Mouse (Mus musculus) mesoderm, embryonic 11.5 days (tissue): ENCODE results near the gene Mroh2a.

Experiments used
- DNase-seq: peaks from one replicate; pipeline ENCODE4 v3.0.0-alpha.2; 2012; ENCODE audit warnings: low read depth, low spot score

Gene Mroh2a

DNA sequence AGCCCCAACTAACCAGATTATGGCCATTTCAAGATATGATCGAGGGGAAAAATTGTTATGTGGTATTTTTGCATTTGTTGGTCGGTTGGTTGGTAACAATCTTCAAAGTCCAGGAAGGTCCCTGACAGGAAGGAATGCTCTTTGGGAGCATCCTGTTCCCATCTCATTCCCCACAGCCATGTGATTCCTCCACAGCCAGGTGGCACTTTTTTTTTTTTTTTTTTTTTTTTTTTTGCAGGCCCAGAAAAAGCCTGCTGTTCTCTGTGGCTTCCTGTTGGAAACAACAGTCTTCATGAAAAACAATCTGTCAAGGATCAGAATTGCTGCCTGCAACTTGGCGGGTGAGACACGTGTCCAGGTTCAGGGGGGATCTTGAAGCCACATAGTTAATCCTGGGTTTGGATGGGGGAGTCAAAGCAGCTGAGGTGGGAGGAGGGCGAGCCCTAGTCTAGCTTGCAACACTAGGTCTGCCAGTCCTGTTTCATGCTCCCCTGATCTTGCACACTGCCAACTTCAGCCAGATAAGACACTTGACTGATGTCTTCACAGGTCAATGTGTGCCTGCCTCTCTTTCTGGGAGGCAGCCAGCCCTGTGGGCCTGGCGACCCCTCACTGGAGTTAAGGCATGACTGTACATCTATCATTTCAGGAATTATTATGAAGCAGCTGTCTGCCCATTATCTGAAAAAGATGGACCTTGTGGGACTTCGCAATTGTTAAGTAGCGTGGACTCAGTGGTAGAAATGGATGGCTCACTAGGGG lies 32.3 kb downstream of the Mroh2a start:
- DNase-seq: peak; percentile 44

DNA sequence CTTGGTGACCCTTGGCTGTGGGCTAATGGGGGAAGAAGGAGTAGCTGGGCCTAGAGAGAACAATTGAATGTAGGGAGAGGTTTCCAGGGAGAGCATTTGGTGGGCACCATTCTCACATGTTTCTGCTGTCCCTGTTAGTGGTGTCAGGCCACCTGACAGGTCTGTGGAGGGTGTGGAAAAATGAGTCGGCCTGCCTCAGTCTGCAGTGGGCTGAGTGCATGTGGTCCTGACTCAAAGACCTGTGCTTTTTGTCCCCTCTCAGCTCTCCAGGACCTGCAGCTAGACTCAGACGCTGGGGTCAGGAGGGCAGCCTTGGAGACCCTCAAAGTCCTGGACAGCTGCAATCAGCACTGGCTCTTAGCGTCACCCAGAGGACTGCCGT lies 32.8 kb downstream of the Mroh2a start:
- DNase-seq: no peak

DNA sequence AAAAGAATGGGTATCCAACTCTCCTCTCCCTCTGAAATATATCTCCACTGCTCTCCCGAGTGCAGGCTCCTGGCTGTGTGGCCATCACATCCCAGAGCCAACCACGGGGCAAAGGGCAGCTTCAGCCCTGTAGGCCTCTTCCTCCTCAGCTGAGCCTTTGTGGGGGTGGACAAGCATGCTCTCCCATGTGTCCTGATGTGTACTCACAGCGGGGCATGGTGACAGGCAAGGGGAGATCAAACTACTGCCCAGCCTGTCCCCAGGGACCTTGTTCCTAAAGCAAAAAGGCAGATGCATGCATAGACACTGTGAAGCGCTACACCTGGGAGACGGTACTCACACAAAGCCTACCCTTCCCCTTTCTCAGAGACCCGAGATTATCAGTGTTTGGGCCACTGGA lies 33.3 kb downstream of the Mroh2a start:
- no peak for DNase-seq

DNA sequence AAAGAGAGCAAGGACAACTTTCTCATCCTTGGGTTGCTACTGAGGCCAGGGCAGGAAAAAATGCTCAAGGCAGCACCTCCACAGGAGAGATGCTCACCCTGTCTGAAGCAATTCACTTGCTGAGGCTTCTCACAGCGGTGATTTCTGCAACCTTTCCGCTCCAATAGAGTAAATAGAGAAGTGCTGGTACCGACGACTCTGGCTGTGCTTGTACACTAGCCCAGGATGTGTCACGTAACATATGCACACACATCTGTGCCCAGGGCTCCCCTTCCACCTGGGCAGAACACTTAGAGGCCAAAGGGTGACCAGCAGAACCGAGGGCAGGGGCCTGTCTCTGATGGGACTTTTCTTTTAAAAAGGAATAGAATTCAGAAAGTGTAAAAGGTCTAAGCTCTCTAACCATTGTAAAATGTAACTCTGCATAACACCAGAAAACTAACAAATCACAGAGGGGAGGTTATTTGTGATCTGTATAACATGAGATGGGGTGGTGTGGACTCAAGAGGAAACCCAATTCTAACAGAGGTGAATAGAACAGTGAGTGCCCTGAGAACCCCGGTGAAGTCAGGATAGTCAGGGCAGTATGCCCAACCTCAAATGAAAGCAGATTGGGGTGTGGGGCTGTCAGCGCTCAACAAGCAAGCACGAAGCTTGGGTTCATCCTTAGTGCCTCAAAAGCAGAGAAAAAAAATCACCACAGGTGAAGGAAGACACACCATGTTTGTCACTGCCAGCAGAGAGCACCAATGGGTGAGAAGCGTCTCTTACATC lies 34.0 kb downstream of the Mroh2a start:
- no peak for DNase-seq

DNA sequence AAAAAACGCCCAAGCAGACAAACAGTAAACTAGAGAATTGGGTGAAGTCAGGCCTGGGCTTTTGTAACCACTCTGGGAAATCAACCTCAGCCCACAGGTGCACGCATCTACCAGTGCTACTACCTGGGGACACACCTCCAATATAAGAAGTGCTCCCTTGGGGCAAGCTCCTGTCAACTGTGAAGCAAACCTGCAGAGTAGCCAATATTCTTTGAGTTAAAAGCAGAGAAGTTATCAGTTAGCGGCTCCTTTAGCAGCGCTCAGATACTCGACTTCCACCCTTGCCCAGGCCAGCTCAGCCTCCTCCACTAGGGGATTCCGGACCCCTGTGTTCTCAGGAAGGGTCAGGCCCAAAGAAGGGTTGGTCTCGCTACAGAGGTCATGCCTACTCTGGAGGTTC lies 34.9 kb downstream of the Mroh2a start:
- DNase-seq: no peak

DNA sequence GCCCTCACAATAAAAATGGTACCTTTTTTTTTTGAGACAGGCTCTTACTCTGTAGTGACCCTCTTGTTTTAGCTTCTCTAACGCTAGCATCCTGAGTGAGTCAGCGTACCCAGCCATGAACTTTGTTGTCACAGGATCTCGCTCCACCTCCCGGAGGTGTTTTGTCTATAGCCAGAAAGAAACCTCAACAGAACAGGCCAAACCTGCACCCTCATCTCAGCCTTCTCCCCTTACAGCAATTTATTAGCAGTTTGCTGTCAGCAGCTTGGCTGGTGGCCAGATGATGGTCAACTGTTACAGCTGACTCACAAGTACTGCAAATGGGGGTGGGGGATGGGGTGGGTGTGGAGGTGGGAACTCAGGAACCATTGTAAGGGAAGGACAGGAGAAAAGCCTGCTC lies 35.5 kb downstream of the Mroh2a start:
- peak; percentile 52 for DNase-seq

DNA sequence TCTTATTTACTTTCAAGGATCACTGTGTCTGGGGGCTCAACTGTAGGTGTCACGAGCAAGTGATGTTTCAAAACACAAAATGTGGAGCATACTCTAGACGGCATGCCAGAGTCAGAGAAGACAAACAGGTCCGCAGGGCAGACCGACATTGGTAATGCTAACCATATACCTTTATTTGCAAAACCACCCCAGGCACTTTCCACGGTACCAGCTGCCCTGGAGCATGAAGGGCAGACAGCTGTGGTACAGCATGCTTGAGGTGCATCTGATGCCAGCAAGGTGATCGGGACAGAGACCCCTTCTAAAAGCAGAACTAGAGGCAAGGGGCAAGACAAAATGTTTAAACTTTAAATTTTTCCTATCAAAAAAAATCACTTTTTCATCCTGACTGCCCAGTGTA lies 36.2 kb downstream of the Mroh2a start:
- no peak for DNase-seq

GRCm38 (mm10) chr1:88263778-88264177 lies 37.0 kb downstream of the Mroh2a start:
- DNase-seq: no peak

DNA sequence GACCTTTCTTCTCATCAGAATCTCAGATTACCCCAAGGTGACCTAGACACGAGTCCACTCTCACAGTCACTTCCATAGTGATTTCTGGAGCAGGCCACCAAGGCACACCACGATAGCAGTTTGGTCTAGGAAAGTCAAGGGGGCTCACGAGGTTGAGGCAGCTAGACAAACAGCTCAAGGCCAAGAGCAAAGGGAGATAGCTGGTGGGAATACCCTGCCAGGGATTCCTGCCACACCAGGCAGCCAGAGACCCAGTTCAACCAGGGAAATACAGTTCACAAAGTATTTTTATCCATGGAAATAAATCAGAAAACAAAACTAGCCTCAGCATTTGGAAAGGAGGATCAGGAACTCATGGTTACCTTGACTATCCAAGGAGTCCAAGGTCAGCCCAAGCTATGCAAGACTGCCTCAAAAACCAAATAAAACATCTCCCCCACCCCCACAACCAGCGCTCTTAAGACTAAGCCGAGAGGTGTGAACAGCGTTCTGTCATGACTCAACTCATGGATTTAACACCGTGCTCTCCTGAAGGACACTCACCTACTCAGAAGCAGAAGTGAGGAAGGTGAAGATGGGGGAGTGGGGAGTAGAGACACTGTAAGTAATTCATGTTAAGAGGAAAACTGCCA lies 37.6 kb downstream of the Mroh2a start:
- DNase-seq: no peak

- DNase-seq: no peak
Observed at GRCm38 (mm10) chr1:88264869-88265240, 38.1 kb downstream of the Mroh2a start.

DNA sequence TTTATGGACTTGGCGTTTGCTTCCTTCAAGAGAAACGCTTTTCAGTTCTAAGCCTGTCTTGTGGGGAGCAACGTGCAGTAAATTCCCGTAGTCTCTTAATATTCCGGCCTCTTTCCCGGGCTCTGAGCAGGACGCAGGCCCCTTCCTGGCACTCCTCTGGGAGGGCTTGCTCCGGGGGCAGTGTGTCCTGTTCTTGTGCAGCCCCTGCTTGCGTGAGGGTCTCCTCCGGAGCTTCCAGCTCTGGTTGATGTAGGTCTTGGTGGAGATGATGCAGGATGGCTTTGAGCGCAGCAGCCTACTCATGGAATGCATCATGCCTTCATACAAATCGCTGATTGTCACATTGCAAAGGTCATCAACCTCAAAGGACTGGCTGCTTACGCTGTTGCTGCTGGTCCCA lies 39.3 kb downstream of the Mroh2a start:
- DNase-seq: no peak

GRCm38 (mm10) chr1:88267489-88267888 lies 40.7 kb downstream of the Mroh2a start:
- no peak for DNase-seq

- no peak for DNase-seq
Observed at GRCm38 (mm10) chr1:88268070-88268469, 41.3 kb downstream of the Mroh2a start.

GRCm38 (mm10) chr1:88269539-88270309 lies 42.9 kb downstream of the Mroh2a start:
- DNase-seq: no peak

DNA sequence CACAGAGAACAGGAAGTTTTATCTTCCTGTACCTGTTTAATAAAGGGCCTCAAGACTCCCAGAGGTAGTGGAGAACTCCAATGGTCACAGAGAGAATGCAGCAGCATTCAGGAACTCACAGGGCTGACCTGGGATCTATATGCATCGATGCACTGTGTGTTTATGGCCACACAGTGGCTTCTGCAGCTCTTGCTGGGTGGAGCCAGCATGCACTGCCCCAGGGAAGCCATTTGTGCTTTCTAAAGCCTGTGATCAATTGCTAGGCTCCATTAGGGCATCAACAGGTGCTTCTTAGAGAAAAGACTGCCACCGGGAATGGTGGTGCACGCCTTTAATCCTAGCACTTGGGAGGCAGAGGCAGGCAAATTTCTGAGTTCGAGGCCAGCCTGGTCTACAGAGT lies 46.1 kb downstream of the Mroh2a start:
- DNase-seq: no peak

GRCm38 (mm10) chr1:88273326-88273725 lies 46.5 kb downstream of the Mroh2a start:
- no peak for DNase-seq

- DNase-seq: no peak
Observed at GRCm38 (mm10) chr1:88273832-88274231, 47.0 kb downstream of the Mroh2a start.

DNA sequence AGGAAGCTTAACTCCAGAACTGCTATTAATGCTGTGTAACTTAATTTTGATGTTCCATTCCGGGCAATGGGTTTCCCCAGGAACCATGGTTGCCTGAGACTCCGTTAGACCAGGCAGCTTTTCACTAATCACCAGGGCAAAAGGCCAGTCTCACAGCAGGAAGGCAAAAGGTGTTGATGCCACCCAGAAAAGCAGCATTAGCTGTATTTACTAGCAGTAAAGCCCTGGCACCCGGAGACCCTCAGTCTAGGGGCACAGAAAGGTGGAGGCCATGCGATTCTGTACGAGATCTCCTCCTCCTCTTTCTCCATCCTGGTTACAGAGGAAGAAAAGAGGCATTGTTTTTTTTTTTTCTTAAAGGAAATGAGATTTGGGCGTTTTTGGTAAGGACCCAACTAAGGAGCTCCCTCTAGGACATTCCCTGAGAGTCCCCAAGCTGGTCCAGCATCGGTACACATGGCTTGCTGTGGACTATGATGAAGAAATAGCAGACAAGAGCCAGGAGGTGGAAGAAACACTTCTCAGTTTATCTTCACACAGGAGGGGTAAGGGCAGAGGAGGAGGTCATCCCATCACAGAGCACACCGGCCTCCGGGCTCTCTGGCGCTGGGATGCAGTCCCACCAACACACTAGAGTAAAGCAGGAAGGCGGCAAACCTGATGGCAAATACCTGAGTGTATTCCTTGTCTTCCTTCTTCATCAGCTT lies 47.7 kb downstream of the Mroh2a start:
- DNase-seq: no peak

- no peak for DNase-seq
Observed at GRCm38 (mm10) chr1:88275078-88275680, 48.4 kb downstream of the Mroh2a start.

- DNase-seq: no peak
Observed at GRCm38 (mm10) chr1:88275698-88276523, 49.1 kb downstream of the Mroh2a start.
